Mouse (Mus musculus) liver, embryonic 11.5 days (tissue): Measurements from ENCODE around the gene Snd1. TPM values are rescaled to one million over a fixed set of nuclear protein-coding genes. Genes with fewer than 3 reads are reported as not detected.

Source experiments
- ATAC-seq: fragments of 200-750 bp; cut with Nextera tagmentation; replicated peaks from 2 replicates; pipeline ENCODE4 v1.8.0; 2017; ENCODE audit warnings: moderate number of reproducible peaks, mild to moderate bottlenecking, moderate TSS enrichment, moderate library complexity; ENCODE audit not compliant: low FRiP score
- DNase-seq: peaks from one replicate; pipeline ENCODE4 v3.0.0-alpha.2; 2017; ENCODE audit warnings: low spot score
- H3K27ac ChIP-seq: fragments of 300-500 bp; sonication (generic); 2 replicates; pipeline ENCODE4 v1.5.1; 2014; ENCODE audit warnings: mild to moderate bottlenecking, low read depth, low read length, control low read depth
- H3K27me3 ChIP-seq: fragments of 300-500 bp; sonication (generic); replicated peaks from 2 replicates; pipeline ENCODE4 v1.6.1; 2014; ENCODE audit warnings: low read length, mixed read lengths; ENCODE audit not compliant: control insufficient read depth, insufficient read depth
- H3K36me3 ChIP-seq: fragments of 300-500 bp; sonication (generic); 2 replicates; pipeline ENCODE4 v1.6.1; 2014; ENCODE audit warnings: mild to moderate bottlenecking, low read length, moderate library complexity, mixed read lengths; ENCODE audit not compliant: control insufficient read depth, insufficient read depth
- H3K4me1 ChIP-seq: fragments of 300-500 bp; sonication (generic); replicated peaks from 2 replicates; pipeline ENCODE4 v1.6.1; 2014; ENCODE audit warnings: low read length, mixed read lengths; ENCODE audit not compliant: control insufficient read depth, insufficient read depth
- H3K4me2 ChIP-seq: fragments of 300-500 bp; sonication (generic); 2 replicates; pipeline ENCODE4 v1.6.1; 2014; ENCODE audit warnings: mild to moderate bottlenecking, control low read depth, moderate library complexity
- H3K4me3 ChIP-seq: fragments of 300-500 bp; sonication (generic); 2 replicates; pipeline ENCODE4 v1.5.1; 2014; ENCODE audit warnings: low read depth, low read length, control low read depth
- H3K9ac ChIP-seq: fragments of 300-500 bp; sonication (generic); 2 replicates; pipeline ENCODE4 v1.6.1; 2014; ENCODE audit warnings: low read depth, low read length, control low read depth
- H3K9me3 ChIP-seq: fragments of 300-500 bp; sonication (generic); 2 replicates; pipeline ENCODE4 v1.6.1; 2016; ENCODE audit warnings: low read length, inconsistent platforms, mixed read lengths; ENCODE audit not compliant: control insufficient read depth
- WGBS: fragments of 180-500 bp; shearing (Covaris S2); extraction: QIAGEN DNeasy Blood & Tissue Kit; methylation state at CpG from one replicate; pipeline ENCODE4 v1.1.7; 2014; 5-methylcytosine and 5-hydroxymethylcytosine counted together
- polyA plus RNA-seq: library from polyadenylated mRNA; unstranded; fragments of >200 nt; fragmentation: Nextera tagmentation; extraction: Ambion mirVana; gene quantifications from 2 replicates; pipeline ENCODE4 v1.2.1, GENCODE M21; 2014

Snd1 gene
- polyA plus RNA-seq, 1 experiment from 2014 or later: 107 TPM

- Histone ChIP-seq H3K9me3 (no peaks in the 10 kb centered on the region), H3K36me3 (no peaks in the 10 kb centered on the region; the same call in 1 of the 2 replicates), H3K27ac (no peak overlapping the region), H3K4me1 (peaks cover 28% of the 10 kb centered on the region), H3K4me2 (no peak overlapping the region), H3K9ac (no peak overlapping the region), H3K4me3 (no peak overlapping the region), H3K27me3 (no peaks in the 10 kb centered on the region)
- DNase-seq (no peak), ATAC-seq (no peak)
- WGBS: 50% methylated on average over 2 of the region's 2 CpGs
Measured at GRCm38 (mm10) chr6:28710035-28710434, 235.1 kb downstream of the Snd1 start.

- no peaks in the 10 kb centered on the region for H3K27me3 ChIP-seq
- no peak for ATAC-seq
- no peak overlapping the region for H3K27ac ChIP-seq
- no peak overlapping the region for H3K9ac ChIP-seq
- DNase-seq: no peak
- H3K36me3 ChIP-seq: no peaks in the 10 kb centered on the region
- no peaks in the 10 kb centered on the region for H3K9me3 ChIP-seq
- no peak overlapping the region for H3K4me2 ChIP-seq
- 69% methylated on average over 7 of the region's 7 CpGs for WGBS
- no peaks in the 10 kb centered on the region for H3K4me1 ChIP-seq
- no peak overlapping the region for H3K4me3 ChIP-seq
Measured at GRCm38 (mm10) chr6:28717203-28717844, 242.4 kb downstream of the Snd1 start.

GRCm38 (mm10) chr6:28717845-28718237 is 242.9 kb downstream of the Snd1 start:
- Histone ChIP-seq H3K36me3 (no peaks in the 10 kb centered on the region), H3K4me3 (no peak overlapping the region), H3K27me3 (no peaks in the 10 kb centered on the region), H3K27ac (no peak overlapping the region), H3K9ac (no peak overlapping the region), H3K4me1 (no peaks in the 10 kb centered on the region), H3K9me3 (no peaks in the 10 kb centered on the region), H3K4me2 (no peak overlapping the region)
- 66% methylated on average over 4 of the region's 4 CpGs for WGBS
- ATAC-seq (no peak), DNase-seq (no peak)

GRCm38 (mm10) chr6:28720391-28721171 is 245.6 kb downstream of the Snd1 start:
- DNase-seq (no peak), ATAC-seq (no peak)
- Histone ChIP-seq H3K9ac (no peak overlapping the region), H3K4me2 (no peak overlapping the region), H3K36me3 (no peaks in the 10 kb centered on the region; the same call in 1 of the 2 replicates), H3K9me3 (no peaks in the 10 kb centered on the region), H3K4me3 (no peak overlapping the region), H3K4me1 (no peaks in the 10 kb centered on the region), H3K27ac (no peak overlapping the region), H3K27me3 (no peaks in the 10 kb centered on the region)
- WGBS: 90% methylated on average over 9 of the region's 9 CpGs

GRCm38 (mm10) chr6:28723059-28723458 is 248.1 kb downstream of the Snd1 start:
- Histone ChIP-seq H3K27me3 (no peaks in the 10 kb centered on the region), H3K9ac (no peak overlapping the region), H3K27ac (no peak overlapping the region), H3K4me3 (no peak overlapping the region), H3K36me3 (peaks cover 3% of the 10 kb centered on the region), H3K9me3 (no peaks in the 10 kb centered on the region), H3K4me1 (no peaks in the 10 kb centered on the region), H3K4me2 (no peak overlapping the region)
- ATAC-seq (no peak), DNase-seq (no peak)
- WGBS: 27% methylated on average over 2 of the region's 2 CpGs

GRCm38 (mm10) chr6:28724776-28725175 is 249.8 kb downstream of the Snd1 start:
- H3K9me3 ChIP-seq: no peaks in the 10 kb centered on the region
- H3K4me3 ChIP-seq: no peak overlapping the region
- no peaks in the 10 kb centered on the region; the same call in 1 of the 2 replicates for H3K4me1 ChIP-seq
- no peaks in the 10 kb centered on the region for H3K27me3 ChIP-seq
- no peak for DNase-seq
- ATAC-seq: no peak
- H3K36me3 ChIP-seq: peaks cover 3% of the 10 kb centered on the region
- no peak overlapping the region for H3K9ac ChIP-seq
- H3K27ac ChIP-seq: no peak overlapping the region
- WGBS: 87% methylated on average over 5 of the region's 5 CpGs
- no peak overlapping the region for H3K4me2 ChIP-seq

- Histone ChIP-seq H3K4me1 (peaks cover 6% of the 10 kb centered on the region; the same call in 1 of the 2 replicates), H3K27ac (no peak overlapping the region), H3K4me3 (no peak overlapping the region), H3K9ac (no peak overlapping the region), H3K27me3 (no peaks in the 10 kb centered on the region), H3K36me3 (peaks cover 3% of the 10 kb centered on the region), H3K4me2 (no peak overlapping the region), H3K9me3 (no peaks in the 10 kb centered on the region)
- no peak for DNase-seq
- no peak for ATAC-seq
- 67% methylated on average over 3 of the region's 3 CpGs for WGBS
Measured at GRCm38 (mm10) chr6:28729236-28729635, 254.3 kb downstream of the Snd1 start.

- H3K9me3 ChIP-seq: no peaks in the 10 kb centered on the region
- peaks cover 3% of the 10 kb centered on the region for H3K36me3 ChIP-seq
- peaks cover 6% of the 10 kb centered on the region; the same call in 1 of the 2 replicates for H3K4me1 ChIP-seq
- no peak for ATAC-seq
- H3K4me2 ChIP-seq: no peak overlapping the region
- H3K27me3 ChIP-seq: no peaks in the 10 kb centered on the region
- no peak overlapping the region for H3K27ac ChIP-seq
- 56% methylated on average over 2 of the region's 2 CpGs for WGBS
- DNase-seq: no peak
- no peak overlapping the region for H3K9ac ChIP-seq
- H3K4me3 ChIP-seq: no peak overlapping the region
Measured at GRCm38 (mm10) chr6:28729649-28730048, 254.7 kb downstream of the Snd1 start.

GRCm38 (mm10) chr6:28731246-28731645 is 256.3 kb downstream of the Snd1 start:
- no peak overlapping the region for H3K9ac ChIP-seq
- no peak for ATAC-seq
- 87% methylated on average over 6 of the region's 6 CpGs for whole genome bisulfite sequencing
- no peak overlapping the region for H3K4me2 ChIP-seq
- no peaks in the 10 kb centered on the region; the same call in 1 of the 2 replicates for H3K36me3 ChIP-seq
- no peak overlapping the region for H3K27ac ChIP-seq
- H3K4me1 ChIP-seq: peaks cover 10% of the 10 kb centered on the region
- no peak for DNase-seq
- H3K27me3 ChIP-seq: no peaks in the 10 kb centered on the region
- no peak overlapping the region for H3K4me3 ChIP-seq
- no peaks in the 10 kb centered on the region for H3K9me3 ChIP-seq
